Mouse (Mus musculus) MEL-GATA-1-ER (cell line): ENCODE results near the gene Ms4a6b.
"Not testable (repeated sequence)": the region's sequence is repeated elsewhere in the genome, so short reads cannot be mapped to it uniquely, and the experiment has no call there.

Source experiments
- DNase-seq: peaks from one replicate; pipeline ENCODE4 v3.0.0-alpha.2; 2012; ENCODE audit warnings: low read depth; ENCODE audit errors: extremely low read depth

The Ms4a6b gene

DNA sequence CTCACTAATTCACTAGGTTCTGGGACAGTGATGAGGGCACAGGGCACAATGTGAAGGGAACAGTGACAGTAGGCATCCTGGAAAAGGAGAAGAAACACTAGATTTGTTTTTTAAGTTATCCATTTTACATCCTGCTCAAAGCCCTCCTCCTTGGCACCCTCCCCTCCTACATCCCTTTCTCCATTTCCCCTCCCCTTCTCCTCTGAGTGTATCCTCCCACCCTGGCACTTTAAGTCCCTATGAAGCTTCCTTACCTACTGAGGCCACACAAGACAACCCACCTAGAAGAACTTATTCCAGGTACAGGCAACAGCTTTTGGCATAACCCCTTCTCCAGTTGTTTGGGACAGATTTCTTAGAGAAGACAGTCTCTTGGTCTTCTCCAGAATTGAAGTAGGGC, at the start of gene Ms4a6b:
Ms4a6b (plus strand) TSS at position 267 of the 400 bp plus-strand sequence.
- no peak for DNase-seq

DNA sequence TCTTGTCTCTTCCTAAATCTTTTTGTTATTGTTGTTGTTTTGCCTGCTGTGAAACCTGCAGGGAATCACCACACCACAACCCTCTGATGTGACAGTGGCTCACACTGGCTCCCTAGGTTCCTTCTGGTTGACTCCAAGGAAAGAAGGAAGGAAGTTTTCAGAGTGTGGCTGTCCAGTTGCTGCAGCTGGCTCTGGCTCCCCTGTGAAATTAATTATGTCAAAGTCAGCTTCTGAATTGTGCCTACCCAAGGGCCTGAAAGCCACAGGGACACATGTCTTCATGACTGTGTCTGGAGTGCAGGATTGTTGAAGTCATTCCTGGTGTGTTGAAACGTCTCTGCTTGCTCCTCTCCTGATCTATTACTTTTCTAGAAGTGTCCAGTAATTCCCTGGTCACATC, 48.0 kb upstream of the Ms4a6b start:
- not testable (repeated sequence) for DNase-seq

DNA sequence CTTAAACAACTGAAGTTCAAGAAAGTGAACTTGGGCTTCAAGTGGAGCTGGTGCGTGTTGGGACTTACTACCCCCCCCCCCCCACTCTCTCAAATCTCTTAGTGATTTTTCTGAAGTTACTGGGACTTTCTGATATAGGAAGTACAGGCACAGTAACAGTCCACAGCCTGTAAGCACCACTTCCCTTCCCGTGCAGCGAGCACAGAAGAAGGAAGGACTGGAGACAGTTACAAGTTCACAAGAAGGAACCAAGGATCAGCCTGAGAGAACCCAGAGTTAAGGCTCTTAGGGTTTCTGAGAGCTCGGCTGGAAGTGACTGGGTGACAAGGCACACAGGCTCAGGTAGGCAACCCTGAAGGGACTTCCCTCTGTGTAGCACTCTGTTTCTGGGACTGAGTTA, 47.1 kb upstream of the Ms4a6b start, which contains the start of gene Ms4a6c:
Ms4a6c (plus strand) TSS at position 152 of the 400 bp plus-strand sequence.
- not testable (repeated sequence) for DNase-seq

DNA sequence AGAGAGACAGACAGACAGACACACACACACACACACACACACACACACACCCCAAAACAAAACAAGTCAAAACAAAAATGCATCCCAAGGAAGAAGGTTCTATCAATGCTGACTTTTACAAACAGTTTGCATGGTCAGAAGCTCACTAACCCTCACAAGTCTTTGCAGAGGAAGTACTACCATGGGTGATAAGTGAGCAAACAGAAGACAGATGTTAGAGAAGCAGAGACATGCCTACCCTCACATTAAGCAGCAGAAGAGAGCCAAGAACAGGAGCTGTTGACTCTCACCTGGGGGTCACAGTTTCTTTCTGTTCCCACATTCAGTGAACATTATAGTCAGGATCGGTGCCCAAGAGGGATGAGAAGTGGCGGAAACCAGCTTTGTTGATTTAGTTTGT, 36.6 kb upstream of the Ms4a6b start:
- no peak for DNase-seq

DNA sequence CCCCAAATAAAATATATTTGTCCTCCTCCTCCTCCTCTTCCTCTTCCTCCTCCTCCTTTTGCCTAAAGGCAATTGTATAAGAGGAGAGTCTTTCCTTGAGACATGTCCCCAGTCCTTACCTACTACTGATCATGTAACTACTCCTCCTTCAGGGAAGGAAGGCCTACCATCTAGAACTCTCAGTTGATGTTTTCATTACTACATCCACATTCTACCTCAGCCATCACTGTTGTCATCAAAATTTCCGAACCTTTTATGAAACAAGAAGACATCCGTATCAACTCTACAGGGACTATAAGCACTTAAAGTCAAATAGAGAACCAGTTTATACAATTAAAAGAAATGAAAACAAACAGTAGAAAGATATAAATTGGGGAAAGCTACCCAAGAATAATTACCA, 33.6 kb upstream of the Ms4a6b start:
- no peak for DNase-seq

DNA sequence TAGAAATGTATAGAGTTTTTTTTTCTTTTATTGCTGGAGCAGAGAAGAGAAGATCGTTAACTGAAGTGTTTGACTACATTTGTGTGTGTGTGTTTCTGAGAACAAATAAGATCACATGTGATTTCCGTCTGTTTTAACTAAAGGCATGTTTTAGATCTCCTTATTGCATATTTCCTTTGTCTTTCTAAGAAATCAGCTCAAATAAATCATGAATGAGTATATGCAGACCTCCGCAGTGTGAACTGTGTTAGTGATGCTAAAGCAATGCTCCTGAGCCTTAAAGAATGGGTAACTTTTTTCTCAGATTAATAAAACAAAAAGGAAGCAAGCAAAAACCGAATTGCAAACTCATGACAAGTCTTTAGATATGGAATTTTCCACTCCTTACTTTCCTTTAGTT, 32.4 kb upstream of the Ms4a6b start:
- no peak for DNase-seq

DNA sequence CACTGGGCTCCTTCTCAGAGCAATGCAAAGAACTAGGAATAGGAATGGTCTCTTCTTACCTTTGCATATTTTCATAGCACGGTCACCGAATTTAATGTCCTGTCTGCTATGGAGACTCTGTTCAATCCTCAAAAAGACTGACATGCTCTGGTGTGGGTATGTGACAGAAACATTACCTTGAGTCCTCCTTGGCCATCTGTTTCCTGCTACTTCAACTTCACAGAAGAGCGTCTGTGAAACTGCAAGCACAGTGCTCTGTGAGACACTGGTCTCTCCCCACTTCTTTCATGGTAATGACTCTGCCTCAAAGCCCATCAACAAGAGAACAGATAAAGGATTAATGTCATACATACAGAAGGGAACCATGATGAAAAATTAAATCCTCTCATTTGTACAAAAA, 31.9 kb upstream of the Ms4a6b start:
- DNase-seq, result no peak

DNA sequence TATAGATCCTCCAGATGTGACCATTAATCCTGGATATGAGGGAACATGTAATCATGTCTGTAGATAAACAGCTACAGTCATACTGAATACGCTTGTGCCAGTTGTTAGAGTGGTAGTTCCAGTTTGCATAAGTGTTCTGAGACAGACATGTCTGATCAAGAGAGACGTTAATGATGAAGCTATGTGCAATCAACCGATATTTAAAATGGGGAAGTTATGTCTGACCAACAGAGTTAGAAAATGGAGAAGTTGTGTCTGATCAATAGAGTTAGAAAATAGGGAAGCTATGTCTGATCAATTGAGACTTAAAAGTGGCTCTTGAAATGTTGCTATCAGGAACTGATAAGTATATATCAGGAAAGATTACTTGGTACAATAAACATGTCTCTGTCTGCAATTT, 31.0 kb upstream of the Ms4a6b start:
- no peak for DNase-seq

DNA sequence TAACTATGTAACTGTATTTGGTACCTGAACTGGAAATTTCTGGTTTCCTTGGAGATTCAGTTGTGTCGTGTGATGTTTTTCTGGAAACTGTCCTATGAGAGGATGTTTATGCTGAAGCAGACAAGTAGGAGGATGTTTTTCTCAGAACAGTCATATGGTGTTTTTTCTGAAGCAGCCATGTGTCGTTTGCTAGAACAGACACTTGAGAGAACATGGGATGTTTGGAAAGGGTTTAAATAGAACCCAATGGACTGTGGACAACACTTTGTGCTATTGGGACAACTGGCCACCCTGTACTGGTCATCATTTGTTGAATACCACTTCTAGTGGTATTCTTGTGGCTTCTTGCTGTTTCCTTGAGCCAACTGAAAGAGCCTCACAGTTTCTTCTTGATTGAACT, 30.6 kb upstream of the Ms4a6b start, which contains the start of gene Gm8369:
Gm8369 (plus strand) TSS at position 193 of the 400 bp plus-strand sequence.
- DNase-seq, result no peak

DNA sequence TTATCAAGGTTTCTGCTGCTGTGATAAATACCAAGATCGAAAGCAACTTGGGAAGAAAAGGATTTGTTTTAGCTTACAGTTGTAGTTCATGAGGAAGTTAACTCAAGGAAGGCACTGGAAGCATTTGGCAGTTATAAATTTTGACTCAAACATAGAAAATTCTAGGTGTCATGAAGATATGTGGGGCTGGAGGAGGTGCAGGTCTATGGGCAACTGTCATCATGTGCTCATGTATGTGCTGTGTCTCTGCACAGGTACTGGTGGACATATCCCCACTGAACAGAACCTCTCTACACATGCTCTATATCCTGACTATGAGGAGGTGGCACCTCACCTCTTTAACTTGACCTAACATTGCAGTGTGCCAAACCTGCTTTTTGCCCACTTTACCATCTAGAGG, 29.7 kb upstream of the Ms4a6b start:
- no peak for DNase-seq

DNA sequence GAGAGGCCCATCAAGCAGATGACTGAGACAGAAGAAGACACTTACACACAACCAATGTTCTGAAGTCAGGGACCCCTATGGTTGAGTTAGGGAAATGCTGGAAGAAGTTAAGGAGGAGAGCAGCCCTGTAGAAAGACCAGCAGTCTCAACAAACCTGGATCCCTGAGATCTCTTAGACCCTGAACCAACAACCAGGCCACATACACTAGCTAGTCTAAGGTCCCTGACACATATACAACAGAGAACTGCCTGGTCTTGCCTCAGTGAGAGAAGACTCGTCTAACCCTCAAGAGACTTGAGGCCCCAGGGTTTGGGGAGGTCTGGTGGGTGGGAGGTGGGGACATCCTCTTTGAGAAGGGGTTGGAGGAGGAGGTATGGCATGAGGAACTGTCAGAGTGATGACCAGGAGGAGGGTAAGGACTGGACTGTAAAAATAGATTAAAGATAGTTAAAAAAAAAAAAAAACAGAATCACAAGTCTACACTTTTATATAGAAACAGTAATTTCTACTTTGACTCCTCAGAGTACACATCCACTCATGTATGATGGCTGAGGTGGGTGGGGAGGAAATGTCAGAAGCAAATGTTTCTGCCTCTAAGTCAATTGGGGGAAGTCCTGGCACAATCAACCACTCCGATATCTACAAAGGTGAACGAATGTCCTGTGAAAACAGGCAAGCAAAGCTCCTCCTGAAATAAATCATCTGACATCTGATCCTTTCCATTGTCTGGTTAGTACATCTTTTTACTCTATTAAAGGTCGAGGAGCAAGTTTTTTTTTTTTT, 24.7 kb upstream of the Ms4a6b start:
- DNase-seq, result no peak

DNA sequence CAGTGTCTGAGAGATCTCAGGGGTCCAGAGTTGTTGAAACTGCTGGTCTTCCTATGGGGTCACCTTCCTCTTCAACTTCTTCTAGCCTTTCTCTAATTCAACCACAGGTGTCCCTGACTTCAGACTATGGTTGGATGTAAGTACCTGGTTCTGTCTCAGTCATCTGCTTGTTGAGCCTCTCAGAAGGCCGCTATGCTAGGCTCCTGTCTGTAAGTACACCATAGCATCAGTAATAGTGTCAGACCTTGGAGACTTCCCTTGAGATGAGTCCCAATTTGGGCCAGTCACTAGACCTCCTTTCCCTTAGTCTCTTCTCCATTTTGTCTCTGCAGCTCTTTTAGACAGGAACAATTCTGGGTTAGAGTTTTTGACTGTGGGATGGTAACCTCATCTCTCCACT, 23.6 kb upstream of the Ms4a6b start:
- no peak for DNase-seq

DNA sequence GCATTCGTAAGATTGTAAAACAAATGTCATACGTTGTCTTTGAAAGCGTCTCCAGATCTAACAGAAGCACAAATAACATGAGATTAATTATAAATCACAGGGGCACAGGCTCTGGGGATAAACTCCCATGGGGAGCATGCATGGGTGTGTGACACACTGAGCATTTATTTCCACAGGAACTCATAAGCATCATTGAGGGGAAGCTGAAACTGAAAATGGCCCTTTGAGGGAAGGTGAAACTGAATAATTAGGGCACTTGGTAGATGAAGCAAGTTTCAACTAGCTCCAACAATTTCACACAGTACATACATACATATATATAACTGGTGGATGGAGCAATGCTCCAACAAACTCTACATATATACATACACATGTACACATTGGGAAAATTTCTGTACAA, 21.8 kb upstream of the Ms4a6b start:
- no peak for DNase-seq

DNA sequence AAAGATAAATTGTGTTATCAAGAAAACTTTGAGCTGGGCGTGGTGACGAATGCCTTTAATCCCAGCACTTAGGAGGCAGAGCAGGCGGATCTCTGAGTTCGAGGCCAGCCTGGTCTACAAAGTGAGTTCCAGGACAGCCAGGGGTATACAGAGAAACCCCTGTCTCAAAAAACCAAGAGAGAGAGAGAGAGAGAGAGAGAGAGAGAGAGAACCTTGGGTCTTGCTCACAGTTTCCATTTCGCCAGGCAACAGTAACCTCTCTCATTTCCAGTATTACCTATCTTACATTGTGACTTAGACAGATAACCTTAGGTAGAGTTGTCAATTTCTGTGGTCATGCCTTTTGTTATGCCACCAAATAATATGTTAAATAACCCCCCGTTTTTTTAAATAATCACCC, 20.0 kb upstream of the Ms4a6b start:
- DNase-seq, result no peak

DNA sequence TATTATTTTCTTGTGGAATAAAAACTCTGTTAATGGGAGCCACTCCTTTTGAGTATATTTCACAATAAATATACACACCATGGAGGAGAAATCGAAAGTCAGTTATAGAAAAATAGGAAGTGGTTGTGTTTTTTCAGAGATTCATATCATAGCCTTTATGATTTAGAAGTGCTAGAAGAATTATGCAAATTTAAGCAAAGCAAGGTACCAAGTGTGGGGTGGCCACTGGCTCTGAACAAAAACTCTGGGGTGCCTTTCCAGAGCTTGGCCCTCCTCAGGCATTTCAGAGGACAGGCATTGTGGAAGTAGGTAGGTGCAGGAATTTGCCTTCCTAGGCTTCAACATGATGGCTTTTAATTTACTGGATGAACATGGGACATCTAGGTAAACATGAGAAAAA, 19.0 kb upstream of the Ms4a6b start:
- not testable (repeated sequence) for DNase-seq

DNA sequence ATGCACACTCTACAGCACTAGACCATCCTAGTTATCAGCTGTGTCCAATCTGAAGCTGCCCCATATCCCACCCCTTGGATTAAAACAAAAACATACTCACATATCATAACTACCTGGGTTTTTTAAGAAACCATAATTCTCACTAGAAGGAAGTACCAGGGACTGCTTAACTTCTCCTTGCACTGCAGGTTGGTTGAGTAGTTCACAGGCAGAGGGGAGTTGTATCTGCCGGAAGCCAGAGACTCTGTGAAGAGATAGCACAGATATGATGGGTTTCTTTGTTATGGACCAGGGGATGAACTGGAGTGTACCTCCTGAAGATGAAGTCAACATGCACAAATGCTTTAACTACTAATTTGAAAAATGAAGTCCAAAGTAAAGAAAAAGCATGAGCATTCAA, 15.5 kb upstream of the Ms4a6b start:
- no peak for DNase-seq

DNA sequence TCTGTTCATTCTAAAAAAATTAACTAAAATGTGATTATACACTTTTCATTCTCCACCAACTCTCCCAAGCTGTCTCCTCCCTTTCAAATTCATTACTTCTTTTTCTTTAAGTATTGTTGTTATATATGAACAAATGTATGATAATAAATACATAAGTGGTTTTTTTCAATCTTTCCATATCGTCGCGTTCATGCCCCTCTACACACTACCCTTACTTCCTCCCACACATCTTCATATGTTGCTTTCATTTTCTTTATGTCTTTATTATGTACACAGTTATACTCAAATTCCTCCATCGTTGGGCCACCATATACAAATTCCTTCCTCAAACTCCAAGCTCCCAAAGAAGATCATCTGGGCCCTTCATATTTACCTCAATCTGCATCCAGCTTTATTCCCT, 15.0 kb upstream of the Ms4a6b start:
- DNase-seq, result no peak

DNA sequence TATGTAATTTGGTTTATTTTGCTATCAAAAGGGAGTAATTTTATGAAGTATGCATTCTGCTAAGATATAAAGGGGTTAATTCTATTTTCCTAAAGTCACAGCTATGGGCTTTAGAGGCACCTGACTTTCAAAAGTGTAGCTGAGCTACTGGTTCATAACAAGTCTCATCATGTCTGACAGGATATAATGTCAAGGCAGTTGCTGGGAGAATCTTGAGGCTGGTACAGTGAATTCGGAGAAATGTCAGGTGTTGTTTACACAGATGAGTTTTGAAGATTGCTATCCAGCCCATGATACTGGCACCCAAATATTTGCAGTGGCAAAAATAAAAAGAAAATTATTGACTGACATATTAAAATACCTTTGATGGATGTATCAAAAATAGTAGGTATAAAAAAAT, 11.5 kb upstream of the Ms4a6b start:
- DNase-seq, result no peak

DNA sequence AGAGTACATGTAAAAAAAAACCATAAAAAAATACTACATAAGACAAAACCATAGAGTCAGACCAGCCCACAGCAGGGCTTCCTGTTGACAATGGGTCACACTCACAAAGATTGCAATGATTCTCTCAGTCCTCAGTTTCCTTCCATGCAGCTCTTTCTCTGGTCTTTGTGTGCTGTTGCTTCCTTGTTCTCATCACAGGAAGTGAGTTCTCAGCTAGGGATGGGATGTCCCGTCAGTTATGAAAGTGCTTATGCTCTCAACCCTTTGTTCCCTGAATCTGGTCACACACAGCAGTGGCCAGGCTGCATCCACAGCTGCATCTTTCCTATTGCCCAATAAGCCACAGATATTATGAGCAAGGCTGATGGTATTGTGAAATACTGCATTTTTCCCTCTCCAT, 2.9 kb upstream of the Ms4a6b start:
- DNase-seq, result no peak

DNA sequence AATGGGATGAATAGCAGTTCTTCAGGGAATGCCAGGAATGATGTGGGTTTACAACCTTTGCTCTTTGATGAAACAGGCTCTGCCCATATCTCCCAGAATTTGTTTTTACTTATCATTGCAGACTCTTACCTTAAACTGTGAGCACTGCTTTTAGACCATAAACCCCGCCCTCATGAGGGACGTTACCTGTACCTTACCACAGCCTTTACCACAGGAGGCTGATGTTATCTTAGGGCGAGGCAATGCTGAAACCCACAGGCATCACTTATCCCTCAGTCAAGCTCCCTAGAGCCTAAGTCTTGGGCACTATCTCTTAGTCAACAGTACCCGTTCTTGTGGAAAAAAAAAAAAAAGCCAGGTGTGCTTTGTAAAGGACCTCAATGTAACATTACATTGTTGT, 533 bp downstream of the Ms4a6b start:
- no peak for DNase-seq

DNA sequence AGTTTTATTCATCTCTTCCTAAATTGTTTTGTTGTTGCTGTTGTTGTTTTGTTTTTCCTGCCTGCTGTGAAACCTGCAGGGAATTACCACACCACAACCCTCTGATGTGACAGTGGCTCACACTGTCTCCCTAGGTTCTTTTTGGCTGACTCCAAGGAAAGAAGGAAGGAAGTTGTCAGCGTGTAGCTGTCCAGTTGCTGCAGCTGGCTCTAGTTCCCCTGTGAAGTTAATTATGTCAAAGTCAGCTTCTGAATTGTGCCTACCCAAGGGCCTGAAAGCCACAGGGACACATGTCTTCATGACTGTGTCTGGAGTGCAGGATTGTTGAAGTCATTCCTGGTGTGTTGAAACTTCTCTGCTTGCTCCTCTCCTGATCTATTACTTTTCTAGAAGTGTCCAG, 1.1 kb downstream of the Ms4a6b start:
- DNase-seq, result not testable (repeated sequence)

DNA sequence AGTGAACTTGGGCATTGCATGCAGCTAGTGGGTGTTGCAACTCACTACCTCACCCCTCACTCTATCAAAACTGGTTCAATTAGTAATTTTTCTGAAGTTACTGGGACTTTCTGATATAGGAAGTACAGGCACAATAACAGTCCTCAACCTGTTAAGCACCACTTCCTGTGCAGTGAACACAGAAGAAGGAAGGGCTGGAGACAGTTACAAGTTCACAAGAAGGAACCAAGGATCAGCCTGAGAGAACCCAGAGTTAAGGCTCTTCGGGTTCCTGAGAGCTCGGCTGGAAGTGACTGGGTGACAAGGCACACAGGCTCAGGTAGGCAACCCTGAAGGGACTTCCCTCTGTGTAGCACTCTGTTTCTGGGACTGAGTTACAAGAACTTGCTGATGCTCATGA, 2.0 kb downstream of the Ms4a6b start:
- DNase-seq, result not testable (repeated sequence)

DNA sequence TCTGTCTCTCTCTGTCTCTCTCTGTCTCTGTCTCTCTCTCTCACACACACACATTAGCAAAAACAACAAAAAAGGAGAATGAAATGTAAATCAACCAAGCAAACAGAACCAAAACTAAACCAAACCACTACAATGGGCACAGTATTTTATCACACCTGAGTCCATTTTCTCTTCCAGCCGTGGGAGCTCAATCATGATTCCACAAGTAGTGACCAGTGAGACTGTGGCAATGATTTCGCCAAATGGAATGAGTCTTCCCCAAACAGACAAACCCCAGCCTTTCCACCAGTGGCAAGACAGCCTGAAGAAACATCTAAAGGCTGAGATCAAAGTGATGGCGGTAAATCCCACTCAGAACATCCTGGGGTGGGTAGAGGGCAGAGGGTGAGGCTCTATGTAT, 3.8 kb downstream of the Ms4a6b start:
- DNase-seq, result no peak

DNA sequence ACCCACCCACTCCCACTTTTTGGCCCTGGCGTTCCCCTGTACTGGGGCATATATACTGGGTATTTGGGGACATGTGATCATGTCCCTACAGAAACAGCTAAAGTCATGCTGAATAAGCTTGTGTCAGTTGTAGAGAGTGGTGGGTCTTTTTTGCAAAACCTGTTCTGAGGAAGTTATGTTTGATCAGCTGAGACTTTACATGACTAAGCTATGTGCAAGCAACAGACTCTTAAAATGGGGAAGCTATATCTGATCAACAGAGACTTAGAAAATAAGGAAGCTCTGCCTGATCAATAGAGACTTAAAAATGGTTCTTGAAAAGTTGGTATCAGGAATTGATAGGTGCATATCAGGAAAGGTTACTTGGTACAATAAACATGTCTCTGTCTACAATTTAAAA, 17.1 kb downstream of the Ms4a6b start:
- DNase-seq, result no peak
